Mouse (Mus musculus) retina, adult 2 months (tissue): ENCODE data around the gene Tmem121b.
A peak's percentile ranks its signal among the peaks of the same experiment; 100 is the strongest.

Source experiments
- DNase-seq: peaks from one replicate; pipeline ENCODE4 v3.0.0-alpha.2; 2012; ENCODE audit warnings: low read depth, low spot score

The Tmem121b gene

GRCm38 (mm10) chr6:120493374-120494181 is at the start of gene Tmem121b:
TSS of gene Tmem121b (minus strand) at chr6:120493807.
- DNase-seq: no peak

DNA sequence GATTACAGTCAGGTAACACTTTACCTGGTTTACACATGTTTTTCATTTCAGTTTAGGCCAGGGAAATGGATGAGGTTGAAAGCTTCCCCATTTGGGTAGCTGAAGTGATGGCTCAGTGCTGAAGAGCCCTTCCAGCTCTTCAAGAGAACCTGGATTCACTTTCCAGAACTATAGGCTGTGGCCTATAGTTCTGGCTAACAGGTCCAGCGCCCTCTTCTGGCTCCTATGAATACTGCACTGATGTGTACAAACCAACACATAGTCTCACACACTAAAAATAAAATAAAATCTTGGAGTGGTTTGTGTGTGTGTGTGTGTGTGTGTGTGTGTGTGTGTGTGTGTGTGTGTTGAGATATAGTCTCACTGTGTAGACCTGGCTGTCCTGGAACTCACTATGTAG is 48.5 kb upstream of the Tmem121b start:
- DNase-seq: no peak

- no peak for DNase-seq
These were observed 47.8 kb upstream of the Tmem121b start for GRCm38 (mm10) chr6:120541386-120541785.

DNA sequence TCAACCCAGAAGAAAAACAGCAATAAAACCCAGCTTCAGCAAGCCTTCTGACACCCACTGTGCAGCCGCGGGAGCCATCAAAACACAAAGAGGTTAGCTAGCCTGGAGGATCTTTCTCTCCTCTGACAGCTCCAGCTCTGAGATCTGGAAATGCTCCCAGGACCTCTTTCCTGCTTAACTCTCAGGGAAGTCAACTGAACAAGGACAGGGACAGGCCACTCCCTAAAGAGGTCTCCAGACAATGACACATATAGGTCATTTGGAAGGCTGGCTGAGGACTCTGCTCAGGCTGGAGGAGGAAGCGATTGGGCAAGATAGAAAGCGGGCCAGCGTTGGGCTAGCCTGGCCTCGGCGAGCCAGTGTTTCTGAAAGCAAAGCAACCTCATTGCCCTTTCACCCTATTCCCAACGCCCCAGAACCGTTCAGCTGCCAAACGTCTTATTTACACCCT is 46.2 kb upstream of the Tmem121b start:
- DNase-seq: no peak

DNA sequence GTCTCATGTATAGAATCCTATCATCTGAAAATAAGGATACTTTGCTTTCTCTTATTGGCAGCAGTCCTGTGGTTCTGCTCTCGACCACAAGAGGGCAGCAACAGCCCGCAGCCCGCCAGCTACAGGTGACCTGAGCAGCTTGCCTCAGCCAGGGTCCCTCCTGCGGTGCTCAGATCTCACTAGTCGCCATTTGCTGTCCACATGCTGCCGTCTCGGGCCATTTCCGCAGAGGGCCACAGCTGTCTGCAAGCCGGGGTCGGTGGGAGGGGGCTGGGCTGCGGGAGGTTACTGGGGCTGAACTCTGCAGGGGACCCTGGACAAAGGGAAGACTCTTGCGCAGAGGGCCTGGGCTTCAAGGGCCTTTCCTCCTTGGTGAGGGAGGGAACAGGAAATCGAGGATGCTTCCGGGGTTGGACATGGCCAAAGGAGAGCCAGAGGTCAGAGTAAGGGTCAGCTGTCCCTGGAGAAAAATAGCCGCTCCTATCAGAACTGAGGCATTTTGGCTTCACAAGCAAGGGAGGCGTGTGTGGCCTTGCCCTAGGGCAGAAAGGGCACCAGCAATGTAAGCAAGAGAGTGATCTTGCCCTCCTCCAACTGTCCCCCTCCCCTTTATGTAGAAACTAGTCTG is 45.6 kb upstream of the Tmem121b start:
- DNase-seq: peak; percentile 54

- no peak for DNase-seq
These were observed 42.7 kb upstream of the Tmem121b start for GRCm38 (mm10) chr6:120536337-120536736.

DNA sequence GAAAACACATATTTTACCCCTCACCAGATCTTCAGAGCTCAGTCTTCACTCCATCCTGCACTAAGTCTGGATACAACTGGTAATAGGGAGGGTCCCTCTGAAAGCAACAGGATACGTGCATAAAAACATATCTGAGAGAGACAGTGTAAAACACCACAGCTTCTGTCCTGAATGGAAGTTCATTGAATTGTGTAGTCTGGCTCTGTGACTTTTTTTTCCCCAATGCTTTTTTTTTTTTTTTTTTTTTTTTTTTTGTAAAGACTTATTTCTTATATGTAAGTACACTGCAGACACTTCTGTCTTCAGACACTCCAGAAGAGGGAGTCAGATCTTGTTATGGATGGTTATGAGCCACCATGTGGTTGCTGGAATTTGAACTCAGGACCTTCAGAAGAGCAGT is 39.0 kb upstream of the Tmem121b start:
- DNase-seq: no peak

GRCm38 (mm10) chr6:120531020-120531965 is 37.7 kb upstream of the Tmem121b start, which contains the start of gene Hdhd5:
TSS of gene Hdhd5 (minus strand) at chr6:120531319.
- DNase-seq: peak; percentile 82

DNA sequence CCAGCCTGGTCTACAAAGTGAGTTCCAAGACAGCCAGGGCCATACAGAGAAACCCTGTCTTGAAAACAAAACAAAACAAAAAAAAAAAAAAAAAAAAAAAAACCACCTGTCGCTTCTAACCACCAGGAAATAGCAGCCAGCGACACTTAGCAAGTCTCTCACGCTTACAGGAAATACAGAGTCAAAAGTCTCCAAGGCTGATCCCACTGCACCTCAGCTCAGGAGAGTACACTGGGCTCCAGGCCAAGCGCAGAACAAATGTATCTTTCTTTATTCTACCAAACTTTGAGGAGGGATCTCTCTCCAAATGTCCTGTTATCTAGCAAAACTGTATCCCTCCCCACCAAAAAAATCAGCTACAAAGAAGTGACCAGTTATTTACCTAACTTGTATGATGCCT is 35.5 kb upstream of the Tmem121b start:
- no peak for DNase-seq

- DNase-seq: no peak
These were observed 31.2 kb upstream of the Tmem121b start for GRCm38 (mm10) chr6:120524796-120525195.

DNA sequence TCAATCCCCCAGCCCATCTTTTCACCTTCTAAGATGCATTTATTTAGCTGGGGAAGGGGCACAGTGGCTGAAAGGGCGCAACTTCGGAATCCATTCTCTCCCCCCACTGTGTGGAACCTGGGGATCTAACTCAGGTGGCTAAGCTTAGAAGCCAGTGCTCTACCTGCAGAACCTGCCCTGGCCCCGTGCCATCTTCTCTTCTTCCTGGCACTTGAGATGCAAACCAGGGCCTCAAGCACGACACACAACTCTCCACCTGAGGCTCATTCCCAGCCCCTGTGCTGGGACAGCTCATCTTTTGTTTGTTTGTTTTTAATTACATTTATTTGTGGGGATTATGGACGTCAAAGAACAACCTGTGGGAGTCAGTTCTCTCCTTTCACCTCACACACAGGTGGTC is 26.0 kb upstream of the Tmem121b start:
- DNase-seq: no peak

GRCm38 (mm10) chr6:120517311-120517710 is 23.7 kb upstream of the Tmem121b start:
- DNase-seq: no peak

DNA sequence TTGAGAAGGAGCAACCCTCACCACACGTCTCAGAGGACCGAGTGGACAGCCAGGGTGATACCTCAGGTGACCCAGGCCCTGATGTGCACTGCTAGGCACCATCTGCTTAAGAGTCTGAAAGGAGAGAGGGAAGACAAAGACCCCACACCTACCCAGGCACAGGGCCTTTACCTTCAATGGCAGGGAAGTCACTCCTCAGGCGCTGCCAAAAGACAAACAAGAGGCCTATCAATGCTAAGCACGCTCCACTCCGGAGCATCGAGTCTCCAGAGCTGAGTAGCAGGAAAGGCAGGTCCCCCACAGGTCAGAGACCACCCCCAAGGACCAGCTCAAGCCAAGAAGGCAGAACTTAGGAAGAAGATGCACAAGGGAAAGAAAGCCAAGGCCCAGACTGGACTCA is 23.3 kb upstream of the Tmem121b start:
- DNase-seq: no peak

- no peak for DNase-seq
These were observed 22.8 kb upstream of the Tmem121b start for GRCm38 (mm10) chr6:120516422-120516821.

DNA sequence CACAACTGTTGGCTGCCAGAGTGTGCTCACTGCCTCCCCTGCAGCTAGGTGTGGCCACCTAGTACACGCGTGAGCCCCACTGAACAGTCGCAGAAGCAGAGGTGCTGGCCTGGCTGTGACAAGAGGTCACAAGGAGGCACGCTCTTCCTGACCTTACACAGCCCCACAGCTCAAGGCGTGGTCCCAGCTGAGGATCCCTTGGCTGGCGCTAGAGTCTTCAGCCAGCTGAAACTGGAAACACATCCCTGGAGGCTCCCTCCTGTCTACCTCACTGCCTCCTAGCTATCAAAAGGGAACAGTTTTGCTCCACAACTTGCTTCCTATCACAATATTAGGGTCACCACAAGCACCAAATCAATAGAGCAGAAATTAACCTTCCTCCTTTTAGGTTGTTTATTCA is 17.6 kb upstream of the Tmem121b start:
- DNase-seq: no peak

GRCm38 (mm10) chr6:120510425-120510824 is 16.8 kb upstream of the Tmem121b start:
- DNase-seq: no peak

GRCm38 (mm10) chr6:120509975-120510374 is 16.4 kb upstream of the Tmem121b start:
- no peak for DNase-seq

DNA sequence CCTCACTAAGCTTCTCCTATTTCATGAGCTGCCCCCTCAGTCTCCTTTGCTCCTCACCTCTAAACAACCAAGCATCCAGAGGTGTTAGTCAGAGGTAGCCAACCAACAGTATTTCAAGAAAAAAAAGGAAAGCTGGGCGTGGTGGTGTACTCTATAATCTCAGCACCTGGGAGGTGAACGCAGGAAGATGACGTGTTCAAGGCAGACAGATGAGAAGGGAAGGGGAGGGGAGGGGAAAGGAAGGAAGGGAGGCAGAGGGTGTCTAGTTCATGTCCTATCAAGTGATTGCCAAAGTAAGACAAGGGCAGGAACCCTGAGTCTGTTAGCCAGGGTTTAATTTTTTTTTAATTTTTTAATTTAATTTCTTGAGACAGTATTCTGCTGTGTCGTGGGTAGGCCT is 15.0 kb upstream of the Tmem121b start:
- no peak for DNase-seq

DNA sequence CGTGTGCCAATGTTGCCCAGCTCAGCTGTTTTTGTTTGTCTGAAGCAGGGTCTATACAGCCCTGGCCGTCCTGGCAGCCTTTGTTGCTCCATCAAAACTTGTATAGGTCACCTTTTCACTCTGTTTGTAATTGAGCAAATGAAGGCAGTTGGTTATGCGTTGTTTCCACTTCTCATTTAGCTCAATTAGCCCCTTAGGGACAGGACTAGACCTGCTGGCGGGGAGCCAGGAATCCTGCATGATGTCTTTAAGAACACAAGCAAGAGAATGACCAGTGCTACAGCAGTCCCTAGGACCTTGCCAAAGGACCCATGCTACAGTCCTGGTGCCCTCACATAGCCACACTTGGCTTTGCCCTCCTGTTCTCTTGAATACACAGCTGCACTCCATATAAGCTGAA is 11.9 kb upstream of the Tmem121b start:
- DNase-seq: no peak

DNA sequence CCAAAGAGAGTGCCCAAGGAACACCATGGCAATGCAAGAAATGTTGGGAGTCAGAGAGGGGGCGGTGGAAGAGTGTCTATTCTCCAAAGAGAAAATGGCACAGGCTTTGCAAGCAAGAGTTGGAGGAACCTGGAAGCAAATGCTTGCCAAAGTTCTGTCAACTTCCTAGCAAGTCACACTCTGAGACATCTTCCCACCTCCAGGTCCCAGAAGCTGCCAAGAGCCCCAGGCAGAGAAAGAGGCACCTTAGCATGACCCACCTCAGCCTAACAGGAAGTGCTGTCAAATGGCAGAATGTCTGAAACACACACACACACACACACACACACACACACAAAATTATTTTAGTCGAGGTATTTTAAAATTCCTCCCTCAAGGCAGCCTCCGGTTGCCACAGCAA is 10.4 kb upstream of the Tmem121b start:
- DNase-seq: no peak

DNA sequence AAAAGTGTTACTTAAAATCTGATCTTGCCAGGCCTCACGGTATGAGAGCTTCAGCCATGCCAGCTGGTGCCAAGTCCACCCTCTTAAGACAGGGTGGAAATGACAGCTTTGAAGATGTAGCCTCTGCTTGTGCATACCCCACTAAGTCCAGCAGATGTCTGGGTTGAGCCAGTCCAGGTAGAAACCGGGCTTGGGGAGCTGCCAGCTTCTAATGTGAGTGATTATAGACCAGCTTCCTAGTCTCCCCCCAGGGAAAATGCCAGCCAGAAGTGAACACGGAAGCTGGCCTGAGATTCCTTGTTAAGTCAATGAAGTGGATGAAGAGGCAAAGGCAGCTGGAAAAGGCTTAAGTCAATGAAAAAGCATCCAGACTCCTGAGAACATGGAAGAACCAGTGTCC is 2.9 kb upstream of the Tmem121b start:
- DNase-seq: no peak
